12 mouse cellular contexts compared by ENCODE assay signal in genomic region chr2:29262436-29262915, GRCm38 (mm10). TPM values are rescaled to one million over a fixed set of nuclear protein-coding genes. Genes with fewer than 3 reads are reported as not detected.
DNase-seq lines count a peak whose midpoint lies in the region; ATAC-seq and TF ChIP-seq lines count a peak whose summit lies in the region.
"Had no signal": no experiment of that assay in that cellular context is flagged by ENCODE, and none has a peak within 500 bp of the region (broad histone marks: within the 10 kb centered on the region; RNA-seq: fewer than 3 reads in every experiment).

No protein-coding gene starts in this region.

- no peak overlapping the region for H3K4me3 ChIP-seq in hindbrain, embryonic 14.5 days (replicated peaks; ENCODE audit: low read length)
- no peak overlapping the region for H3K4me3 ChIP-seq in hindbrain, embryonic 11.5 days (ENCODE audit: low read depth, low read length)
- no peak overlapping the region for H3K4me3 ChIP-seq in lung, embryonic 14.5 days (ENCODE audit: low read depth, low read length)
- H3K4me3 ChIP-seq in E14TG2a.4 (replicated peaks; ENCODE audit: low read length): no peak overlapping the region
- H3K4me3 ChIP-seq in cortical plate, adult 2 months (ENCODE audit: insufficient read depth, low read length): no peak overlapping the region
- H3K4me3 ChIP-seq: liver, embryonic 12.5 days; megakaryocyte, embryonic 14.5 days; neural tube, embryonic 12.5 days had no signal

- H3K27ac ChIP-seq in hindbrain, embryonic 14.5 days: no peak overlapping the region
- H3K27ac ChIP-seq in hindbrain, embryonic 11.5 days (ENCODE audit: low read depth, low read length): no peak overlapping the region
- H3K27ac ChIP-seq in lung, embryonic 14.5 days (ENCODE audit: low read depth): no peak overlapping the region
- no peak overlapping the region for H3K27ac ChIP-seq in cortical plate, adult 2 months (ENCODE audit: insufficient read depth, low read length)
- H3K27ac ChIP-seq: liver, embryonic 12.5 days; neural tube, embryonic 12.5 days had no signal

- WGBS in hindbrain, embryonic 14.5 days: 32% methylated on average over 6 of the region's 6 CpGs
- 74% methylated on average over 6 of the region's 6 CpGs for WGBS in hindbrain, embryonic 11.5 days
- 55% methylated on average over 6 of the region's 6 CpGs for WGBS in lung, embryonic 14.5 days

- peak; percentile 32 for TF ChIP-seq CTCF in lung, embryonic 14.5 days (IDR thresholded peaks at IDR 0.05; ENCODE audit: low read depth)
- 0 out of 2 replicates have a peak, but pooled peaks have one; percentile 11 for TF ChIP-seq CTCF in E14TG2a.4 (conservative IDR thresholded peaks at IDR 0.05; ENCODE audit: low read length)
- peak; percentile 52 for TF ChIP-seq CTCF in cortical plate, adult 2 months (IDR thresholded peaks at IDR 0.05; ENCODE audit: extremely low read depth, insufficient read depth, low read length)

- peak; percentile 43; the same call in 1 of the 2 replicates for ATAC-seq in hindbrain, embryonic 14.5 days (ENCODE audit: low FRiP score)
- ATAC-seq in hindbrain, embryonic 11.5 days (ENCODE audit: low FRiP score): no peak
- ATAC-seq in lung, embryonic 14.5 days (ENCODE audit: insufficient read depth): no peak
- ATAC-seq: liver, embryonic 12.5 days had no signal

- no peaks in the 10 kb centered on the region for H3K27me3 ChIP-seq in hindbrain, embryonic 14.5 days (ENCODE audit: control insufficient read depth, insufficient read depth, low read length)
- H3K27me3 ChIP-seq in hindbrain, embryonic 11.5 days (ENCODE audit: control insufficient read depth, insufficient read depth, low read length): no peaks in the 10 kb centered on the region
- H3K27me3 ChIP-seq in lung, embryonic 14.5 days (ENCODE audit: insufficient read depth, low read length): 0 out of 2 replicates have a peak, but pooled peaks cover 7% of the 10 kb centered on the region
- peaks cover 67% of the 10 kb centered on the region for H3K27me3 ChIP-seq in E14TG2a.4 (ENCODE audit: insufficient read depth, low read length)

- no peak overlapping the region for H3K9ac ChIP-seq in hindbrain, embryonic 14.5 days
- no peak overlapping the region for H3K9ac ChIP-seq in hindbrain, embryonic 11.5 days (ENCODE audit: low read depth, low read length)
- no peak overlapping the region for H3K9ac ChIP-seq in lung, embryonic 14.5 days
- H3K9ac ChIP-seq: liver, embryonic 12.5 days; neural tube, embryonic 12.5 days had no signal

- H3K36me3 ChIP-seq in hindbrain, embryonic 14.5 days (replicated peaks; ENCODE audit: control insufficient read depth, insufficient read depth): no peaks in the 10 kb centered on the region
- H3K36me3 ChIP-seq in hindbrain, embryonic 11.5 days (ENCODE audit: control insufficient read depth, insufficient read depth, low read length): no peaks in the 10 kb centered on the region
- no peaks in the 10 kb centered on the region for H3K36me3 ChIP-seq in lung, embryonic 14.5 days (ENCODE audit: insufficient read depth)
- H3K36me3 ChIP-seq in E14TG2a.4 (ENCODE audit: insufficient read depth, low read length): no peaks in the 10 kb centered on the region
- H3K36me3 ChIP-seq: liver, embryonic 12.5 days; neural tube, embryonic 12.5 days had no signal

- H3K9me3 ChIP-seq in hindbrain, embryonic 14.5 days (ENCODE audit: control insufficient read depth, low read length): no peaks in the 10 kb centered on the region
- H3K9me3 ChIP-seq in hindbrain, embryonic 11.5 days (ENCODE audit: control insufficient read depth, low read length): no peaks in the 10 kb centered on the region
- H3K9me3 ChIP-seq in lung, embryonic 14.5 days (ENCODE audit: low read depth, low read length): no peaks in the 10 kb centered on the region
- H3K9me3 ChIP-seq in E14TG2a.4 (ENCODE audit: low read length): no peaks in the 10 kb centered on the region
- H3K9me3 ChIP-seq: liver, embryonic 12.5 days; megakaryocyte, embryonic 14.5 days; neural tube, embryonic 12.5 days had no signal

- H3K4me2 ChIP-seq in hindbrain, embryonic 14.5 days (replicated peaks): no peak overlapping the region
- no peak overlapping the region for H3K4me2 ChIP-seq in hindbrain, embryonic 11.5 days (replicated peaks; ENCODE audit: low read depth, low read length)
- no peak overlapping the region for H3K4me2 ChIP-seq in lung, embryonic 14.5 days
- H3K4me2 ChIP-seq: liver, embryonic 12.5 days; neural tube, embryonic 12.5 days had no signal

- TF ChIP-seq POLR2A in cortical plate, adult 2 months (IDR thresholded peaks at IDR 0.05; ENCODE audit: extremely low read depth, insufficient read depth, low read length): no peak

- no peak for DNase-seq in hindbrain, embryonic 14.5 days (ENCODE audit: low spot score)
- no peak for DNase-seq in hindbrain, embryonic 11.5 days (ENCODE audit: low spot score)
- DNase-seq in lung, embryonic 14.5 days: no peak
- no peak for DNase-seq in lung, postnatal 4 days
- DNase-seq in frontal cortex, postnatal 14 days (ENCODE audit: low spot score in 2 of 2): no peak
- DNase-seq in layer of hippocampus, adult 9-10 months (ENCODE audit: low spot score): no peak
- DNase-seq: adrenal gland, adult 8-10 months had no signal

- H3K4me1 ChIP-seq in hindbrain, embryonic 14.5 days (replicated peaks; ENCODE audit: control insufficient read depth, insufficient read depth, low read length): peaks cover 8% of the 10 kb centered on the region; the same call in 1 of the 2 replicates
- H3K4me1 ChIP-seq in hindbrain, embryonic 11.5 days (replicated peaks; ENCODE audit: control insufficient read depth, insufficient read depth, low read length): peaks cover 4% of the 10 kb centered on the region
- H3K4me1 ChIP-seq in lung, embryonic 14.5 days (ENCODE audit: insufficient read depth): no peaks in the 10 kb centered on the region
- H3K4me1 ChIP-seq in E14TG2a.4 (replicated peaks; ENCODE audit: low read depth, low read length): no peaks in the 10 kb centered on the region
- H3K4me1 ChIP-seq in cortical plate, adult 2 months (ENCODE audit: control insufficient read depth, insufficient read depth, low read length): no peaks in the 10 kb centered on the region
- H3K4me1 ChIP-seq: liver, embryonic 12.5 days had no signal

RNA-seq across cellular contexts. Expression of gene Ntng2, which starts 9.7 kb away (rescaled TPM):
- 2.9 and 3.9 TPM in 2 replicates for polyA plus RNA-seq in hindbrain, embryonic 14.5 days (2014; fragmentation: Nextera tagmentation; extraction: Ambion mirVana)
- polyA plus RNA-seq in hindbrain, embryonic 11.5 days (2014; fragmentation: Nextera tagmentation; extraction: Ambion mirVana): 2.7 and 2.8 TPM in 2 replicates
- polyA plus RNA-seq in lung, embryonic 14.5 days (2014; fragmentation: Nextera tagmentation; extraction: Ambion mirVana): 0.46 and 0.99 TPM in 2 replicates
- 51.7 and 54.1 TPM in 2 replicates for polyA plus RNA-seq in cortical plate, adult 2 months (2012; rRNA removed)
- polyA plus RNA-seq: liver, embryonic 12.5 days had no signal

Comparison
In these comparisons a context has a peak if more than half of its experiments do, and no peak if none do; other contexts are left out.
1. RNA of gene Ntng2, which starts 9.7 kb away (polyA plus RNA-seq): 51.7 to 54.1 TPM in cortical plate, adult 2 months; 2.9 to 3.9 TPM in hindbrain, embryonic 14.5 days, 2.7 to 2.8 TPM in hindbrain, embryonic 11.5 days and 0.46 to 0.99 TPM in lung, embryonic 14.5 days; every median in the first group is over 10 times any median in the second.
2. Peak in every context shown above with its lines, with median percentiles within 50 percentile points of each other: CTCF ChIP-seq.